Mouse (Mus musculus) thymus, postnatal 36 days (tissue): ENCODE measurements at regions not wholly inside any gene's neighbourhood (a gene's known extent, or its start where the extent isn't known, plus 50 kb on each side); places are given as distances from the start of the nearest gene placed in this dataset.

Source experiments
- DNase-seq, 2 experiments: peaks; one replicate each; pipeline ENCODE4 v3.0.0; 2022; ENCODE audit warnings: mixed read lengths in 2 of 2

DNA sequence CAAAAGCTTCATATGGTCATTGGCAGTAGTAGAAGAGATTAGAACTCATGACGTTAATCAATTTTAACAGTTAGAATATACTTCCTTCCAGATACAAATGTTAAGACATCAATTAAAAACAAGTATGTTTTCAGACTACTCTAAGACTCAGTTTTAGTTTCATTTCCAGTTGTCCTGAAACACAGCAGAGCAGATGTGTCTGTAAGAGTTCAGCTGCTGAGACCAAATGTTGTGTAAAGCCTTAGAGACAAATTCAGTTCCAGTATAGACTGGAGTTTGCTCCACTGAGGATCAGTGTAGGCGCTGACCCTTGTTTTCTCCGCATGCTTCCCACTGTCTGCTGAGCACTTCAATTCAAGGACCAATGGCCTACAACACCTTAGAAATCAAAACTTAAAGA lies 158.1 kb upstream of the Bmper start:
- no peak for DNase-seq

DNA sequence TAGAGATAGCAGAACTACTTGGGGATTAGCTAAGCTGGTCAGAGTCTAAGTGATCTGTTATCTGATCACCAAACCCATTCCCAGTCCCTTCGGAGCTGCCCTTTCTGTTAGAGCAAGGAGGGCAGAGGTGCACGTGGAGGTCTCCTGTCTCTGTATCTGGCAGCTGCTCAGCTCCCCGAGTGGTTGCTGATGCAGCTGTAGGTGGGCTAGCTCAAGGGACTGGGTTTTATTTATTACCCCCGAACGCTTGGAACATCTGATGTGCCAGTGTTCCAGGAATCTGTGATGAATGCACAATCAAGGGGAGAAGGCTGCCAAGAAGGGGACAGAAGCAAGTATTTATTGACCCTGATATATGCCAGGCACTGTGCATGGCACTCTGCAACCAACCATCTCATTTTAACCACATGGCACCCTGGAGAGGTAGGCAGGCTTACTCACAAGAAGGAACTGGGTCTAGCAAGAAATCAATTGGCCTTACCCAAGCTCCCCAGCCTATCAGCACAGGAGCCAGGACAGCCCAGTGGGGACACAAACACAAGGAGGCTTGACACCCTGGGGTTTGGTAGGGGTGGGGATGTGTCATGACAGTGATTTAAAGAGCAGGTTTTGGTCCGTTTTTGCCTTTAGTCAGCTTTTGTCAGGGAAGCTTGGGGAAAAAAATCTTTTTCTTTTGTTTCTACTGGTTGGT lies 154.6 kb upstream of the Bmper start:
- no peak for DNase-seq

- no peak for DNase-seq
Measured at GRCm38 (mm10) chr9:23069161-23069560, 153.7 kb upstream of the Bmper start.

- DNase-seq = no peak
Measured at GRCm38 (mm10) chr9:23071006-23071405, 151.9 kb upstream of the Bmper start.

DNA sequence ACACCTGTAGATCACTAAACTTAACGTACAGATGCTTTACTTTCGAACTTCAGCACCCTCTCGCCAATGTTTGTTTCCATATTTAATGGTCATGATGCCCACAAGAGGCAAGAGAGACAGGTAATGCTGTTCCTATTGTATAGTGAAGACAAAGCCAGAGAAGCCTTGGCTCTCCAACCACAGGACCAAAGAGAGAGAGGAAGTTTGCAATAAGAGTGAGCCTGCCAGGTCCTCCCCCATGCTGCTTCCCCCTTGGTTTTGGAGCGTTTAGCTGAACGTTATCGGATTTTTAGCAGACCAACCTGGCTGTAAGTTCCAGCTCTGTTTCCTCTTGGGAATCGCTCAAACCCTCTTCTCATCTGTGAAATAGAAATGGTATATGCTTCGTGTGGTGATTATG lies 150.1 kb upstream of the Bmper start:
- DNase-seq = no peak

DNA sequence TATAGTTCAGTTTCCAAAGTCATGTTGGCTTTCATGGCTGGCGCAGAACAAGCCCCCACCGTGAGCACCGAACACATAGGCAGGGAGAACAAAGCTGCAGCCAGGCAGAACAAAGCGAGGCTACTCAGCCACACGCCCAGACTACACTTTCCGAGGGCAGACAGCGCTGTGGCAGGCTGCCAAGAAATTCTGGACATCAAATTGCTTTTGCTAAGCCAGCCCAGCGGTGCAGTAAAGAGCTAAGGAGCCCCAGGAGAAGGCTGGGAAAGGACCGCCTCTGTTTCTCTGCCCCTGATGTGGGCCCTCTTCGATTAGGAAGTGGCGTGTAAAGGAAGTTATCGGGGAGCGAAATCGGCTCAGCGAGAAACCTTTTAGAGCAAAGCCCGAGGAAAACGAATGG lies 139.3 kb upstream of the Bmper start:
- DNase-seq = peak in 1 of 2 experiments; percentile 6

DNA sequence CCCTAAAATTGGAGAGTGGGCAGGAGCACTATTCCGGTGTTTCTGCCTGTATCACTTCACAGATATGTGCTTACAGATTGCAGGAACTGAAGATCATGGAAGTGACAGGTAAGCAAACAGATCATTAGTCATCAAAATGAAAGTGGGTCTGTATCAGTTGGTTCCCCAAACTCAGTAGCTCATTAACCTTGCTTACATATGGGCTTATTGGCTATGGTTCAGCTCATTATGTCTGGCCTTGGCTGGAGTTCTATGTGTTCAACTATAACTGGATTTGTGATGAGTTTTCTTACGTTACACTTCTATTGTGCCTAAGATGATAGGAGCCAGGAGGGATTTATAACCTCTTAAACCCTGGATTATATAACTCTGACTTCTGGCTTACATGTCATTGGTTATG lies 133.5 kb upstream of the Bmper start:
- DNase-seq = no peak

- DNase-seq = no peak
Measured at GRCm38 (mm10) chr9:23097134-23097789, 125.6 kb upstream of the Bmper start.

DNA sequence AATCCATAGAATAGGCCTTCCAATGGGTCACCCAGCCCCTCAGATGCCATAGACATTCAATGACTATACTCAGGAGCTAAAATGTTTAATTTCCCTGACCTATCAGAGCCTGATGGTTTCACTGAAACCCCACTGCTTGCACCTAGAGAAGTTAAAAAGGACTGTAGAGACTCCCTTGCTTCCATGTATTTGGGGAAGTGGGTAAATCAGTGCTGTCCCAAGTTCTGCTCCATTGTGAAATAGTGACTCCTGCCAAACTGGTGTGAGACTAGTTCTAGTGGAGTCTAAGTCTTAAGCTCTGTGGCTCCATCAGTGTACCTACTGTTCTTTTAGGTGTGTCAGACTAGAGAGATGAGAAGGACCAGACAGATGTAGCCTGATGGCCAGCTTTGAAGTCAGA lies 121.3 kb upstream of the Bmper start:
- no peak for DNase-seq

DNA sequence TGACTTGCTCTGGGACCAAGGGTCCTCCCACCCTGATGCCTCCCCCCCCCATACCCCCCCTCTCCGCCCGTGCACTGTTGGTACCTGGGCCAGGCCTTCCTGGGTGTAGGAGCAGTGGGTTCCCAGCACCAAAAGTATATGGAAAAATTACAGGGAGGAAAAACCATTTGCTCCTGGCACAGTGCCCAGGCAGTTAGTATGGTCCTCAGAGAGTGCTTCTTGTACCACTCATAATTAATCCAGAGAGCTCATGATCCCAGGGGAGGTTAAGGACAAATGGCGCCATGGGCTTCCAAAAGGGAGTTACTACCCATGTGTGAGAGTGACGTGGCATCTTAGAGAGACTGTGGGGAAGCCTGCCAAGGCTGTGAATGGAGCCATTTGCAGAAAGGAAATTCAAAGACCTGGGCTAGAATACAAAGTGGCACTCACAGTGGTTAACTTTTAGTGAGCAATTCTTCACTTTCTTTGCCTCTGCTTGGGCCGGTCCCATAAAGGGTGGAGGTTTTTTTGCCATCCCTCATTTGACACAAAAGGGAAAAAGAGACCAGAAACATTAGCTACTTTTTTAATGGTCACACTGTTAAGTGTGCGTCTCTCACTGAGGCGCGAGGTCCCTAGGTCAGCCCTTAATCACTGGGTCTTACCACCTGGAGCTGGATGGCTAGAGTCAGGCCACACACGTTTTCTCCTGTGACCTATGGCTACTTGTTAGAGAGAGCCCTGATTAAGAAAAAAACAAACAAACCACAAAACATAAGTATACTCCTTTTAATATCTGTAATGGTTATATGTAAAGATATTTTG lies 120.7 kb upstream of the Bmper start:
- no peak for DNase-seq

- no peak for DNase-seq
Measured at GRCm38 (mm10) chr9:23111500-23111899, 111.4 kb upstream of the Bmper start.

DNA sequence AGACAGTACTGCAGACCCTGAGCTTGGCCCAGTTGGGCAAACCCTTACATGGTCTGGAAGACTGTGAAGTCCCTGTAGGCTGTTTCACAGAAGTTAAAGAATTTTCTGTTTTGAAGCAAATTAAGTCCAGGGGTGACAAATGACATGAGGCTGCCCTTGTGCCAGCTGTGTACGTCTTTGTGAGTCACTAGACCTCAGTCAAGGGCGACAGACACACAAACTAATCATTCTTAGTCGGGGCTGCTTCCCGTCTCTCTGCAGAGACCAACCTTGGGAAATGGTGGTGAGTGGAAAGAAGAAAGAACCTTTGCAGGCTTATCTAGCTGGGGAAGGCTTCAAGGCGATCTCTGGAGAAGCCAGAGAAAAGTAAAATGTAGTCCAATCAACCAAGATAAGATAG lies 107.8 kb upstream of the Bmper start:
- DNase-seq = no peak

GRCm38 (mm10) chr9:23115540-23115939 lies 107.3 kb upstream of the Bmper start:
- peak in 1 of 2 experiments; percentile 21 for DNase-seq

GRCm38 (mm10) chr9:23116311-23116710 lies 106.6 kb upstream of the Bmper start:
- no peak for DNase-seq

DNA sequence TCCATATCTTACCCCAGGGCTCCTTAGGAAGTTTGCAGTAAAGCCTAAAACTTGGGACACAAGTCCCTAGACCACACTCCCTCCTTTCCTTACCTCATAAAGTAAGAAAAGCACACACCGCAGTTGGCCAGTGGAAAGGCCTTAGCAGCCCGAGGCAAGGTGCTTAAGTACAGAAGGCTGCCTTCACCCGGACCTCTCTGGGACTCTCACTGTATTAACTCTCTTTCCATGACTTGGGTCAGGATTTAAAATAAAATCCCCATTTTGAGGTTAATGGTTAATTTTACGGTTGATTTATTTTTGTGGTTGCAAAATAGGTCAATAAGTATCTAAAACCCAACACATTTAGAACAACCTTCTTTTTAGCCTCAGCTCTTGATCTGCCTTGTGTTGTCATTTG lies 103.1 kb upstream of the Bmper start:
- no peak for DNase-seq

- no peak for DNase-seq
Measured at GRCm38 (mm10) chr9:23120814-23121213, 102.1 kb upstream of the Bmper start.

DNA sequence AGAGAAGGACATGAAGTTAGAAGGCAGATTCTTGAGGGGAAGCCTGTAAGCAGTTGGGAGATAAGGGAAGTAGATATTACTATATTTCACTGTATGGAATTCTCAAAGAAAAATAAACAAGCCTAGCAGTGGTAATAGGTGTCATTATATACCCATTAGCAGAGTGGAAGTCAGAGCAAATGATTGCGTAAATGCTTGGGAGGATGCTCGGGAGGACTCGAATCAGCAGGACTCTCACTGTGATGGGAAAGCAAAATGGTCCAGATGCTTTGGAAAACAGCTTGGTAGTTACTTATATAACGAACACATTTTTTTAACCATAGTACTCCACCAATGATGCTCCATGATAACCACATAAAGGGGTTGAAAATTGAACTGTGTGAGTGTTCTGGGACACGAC lies 100.4 kb upstream of the Bmper start:
- DNase-seq = no peak

DNA sequence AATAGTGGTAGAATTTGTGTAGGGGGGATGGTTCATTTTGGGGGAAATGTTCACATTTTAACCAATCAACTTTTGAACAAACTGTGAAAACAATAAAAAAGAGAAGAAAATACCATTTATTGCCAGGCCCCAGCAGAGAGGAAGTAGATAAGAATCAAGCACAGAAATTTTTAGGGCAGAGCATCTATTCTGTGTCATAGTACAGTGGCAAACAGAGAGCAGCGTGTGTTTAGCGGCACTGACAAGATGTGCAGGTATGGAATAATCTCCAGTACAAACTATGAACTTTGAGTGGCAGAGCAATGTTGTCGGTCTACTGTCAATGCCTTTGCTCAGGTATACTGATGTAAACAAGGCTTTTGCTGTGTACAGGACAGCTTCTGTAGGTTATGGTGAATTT lies 99.4 kb upstream of the Bmper start:
- no peak for DNase-seq

DNA sequence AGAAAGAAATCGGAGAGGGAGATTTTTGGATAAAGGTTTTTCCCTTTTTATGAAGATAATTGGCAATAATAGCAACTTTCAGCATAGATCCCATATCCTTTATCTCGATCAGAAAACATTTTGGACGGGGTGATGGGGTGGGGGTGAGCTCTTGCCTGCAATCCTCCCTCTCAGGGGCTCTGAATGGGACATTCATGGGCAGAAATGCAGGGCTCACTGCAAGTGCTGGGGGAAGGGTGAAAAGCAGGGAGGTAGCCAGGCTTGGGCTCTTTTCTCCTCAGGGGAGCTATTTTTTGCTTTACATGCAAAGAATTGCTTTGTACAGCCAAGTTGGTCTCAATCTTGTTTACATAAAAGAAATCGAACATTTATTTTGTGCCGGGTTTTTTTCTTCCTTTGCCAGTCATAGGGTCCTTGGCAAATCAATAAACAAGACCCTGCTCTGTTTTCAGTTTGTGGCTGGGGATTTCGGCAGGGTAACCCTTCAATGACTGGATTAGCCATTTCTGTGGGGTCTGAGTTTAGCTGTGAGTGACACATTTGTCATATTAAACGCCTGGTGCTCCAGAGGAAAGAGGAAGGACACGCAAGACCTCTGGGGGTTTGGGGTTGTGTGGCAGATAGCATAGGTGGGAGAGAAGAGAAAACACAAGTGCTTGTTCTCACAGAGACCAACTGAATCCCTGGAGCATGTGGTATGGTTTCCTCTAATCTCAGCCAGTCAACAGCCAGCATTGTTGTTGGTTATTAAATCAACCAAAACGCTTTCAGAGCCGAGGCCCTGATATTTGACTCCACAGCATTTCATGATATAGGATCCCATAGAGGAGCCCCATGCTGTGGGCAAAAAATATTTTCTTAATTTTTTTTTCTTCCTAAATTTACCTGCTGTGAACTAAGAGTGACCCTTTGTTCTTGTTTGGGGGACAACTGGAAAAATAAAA lies 96.8 kb upstream of the Bmper start:
- DNase-seq = no peak

DNA sequence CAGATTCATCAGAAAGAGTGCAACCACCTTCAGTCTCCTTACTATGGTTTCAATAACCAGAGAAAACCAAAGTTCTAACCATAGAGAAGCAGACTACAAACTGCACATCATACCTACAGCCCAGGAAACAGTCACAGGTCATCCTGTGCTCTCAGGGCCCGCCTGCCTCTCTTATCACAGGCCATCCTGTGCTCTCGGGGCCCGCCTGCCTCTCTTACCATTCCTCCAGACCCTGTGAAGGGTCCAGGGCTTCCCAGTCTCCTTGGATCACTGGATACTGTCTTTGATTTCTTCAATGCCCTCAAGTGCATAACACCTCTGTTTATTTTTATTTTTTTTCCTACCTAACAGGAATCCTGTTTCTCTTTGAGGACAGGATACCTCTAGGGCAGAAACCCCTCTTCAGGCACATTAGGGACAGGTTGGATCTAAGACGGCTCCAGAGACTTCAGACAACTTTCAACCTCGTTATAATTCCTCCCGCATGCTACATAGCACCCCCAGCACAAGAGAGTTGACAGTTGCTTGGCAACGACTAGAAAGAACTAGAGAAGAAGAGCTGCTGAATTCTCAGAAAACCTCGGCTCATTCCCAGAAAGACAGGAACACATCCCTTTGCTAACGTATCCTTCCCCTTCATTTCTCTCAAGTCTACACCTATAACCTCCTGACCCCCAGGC lies 95.4 kb upstream of the Bmper start:
- no peak for DNase-seq

GRCm38 (mm10) chr9:23128018-23128369 lies 94.9 kb upstream of the Bmper start:
- no peak for DNase-seq

- no peak for DNase-seq
Measured at GRCm38 (mm10) chr9:23134006-23134405, 88.9 kb upstream of the Bmper start.
